Mouse (Mus musculus) neural tube, embryonic 11.5 days (tissue): Measurements from ENCODE around the gene Plek2. TPM values are rescaled to one million over a fixed set of nuclear protein-coding genes. Genes with fewer than 3 reads are reported as not detected.

Experiments
- ATAC-seq: fragments of 200-750 bp; cut with Nextera tagmentation; 2 replicates; pipeline ENCODE4 v1.8.0; 2017; ENCODE audit warnings: moderate number of reproducible peaks, mild to moderate bottlenecking, moderate TSS enrichment, moderate library complexity; ENCODE audit not compliant: insufficient read depth, low FRiP score, low TSS enrichment
- DNase-seq: peaks from one replicate; pipeline ENCODE4 v3.0.0-alpha.2; 2015; ENCODE audit warnings: low spot score
- H3K27ac ChIP-seq: fragments of 300-500 bp; sonication (generic); 2 replicates; pipeline ENCODE4 v1.5.1; 2014; ENCODE audit warnings: low read depth, mild to moderate bottlenecking, low read length
- H3K27me3 ChIP-seq: fragments of 300-500 bp; sonication (generic); 2 replicates; pipeline ENCODE4 v1.6.1; 2014; ENCODE audit warnings: mild to moderate bottlenecking, low read length, mixed read lengths; ENCODE audit not compliant: control insufficient read depth, insufficient read depth
- H3K36me3 ChIP-seq: fragments of 300-500 bp; sonication (generic); 2 replicates; pipeline ENCODE4 v1.6.1; 2014; ENCODE audit warnings: mild to moderate bottlenecking, low read length, moderate library complexity, mixed read lengths; ENCODE audit not compliant: control insufficient read depth, insufficient read depth
- H3K4me1 ChIP-seq: fragments of 300-500 bp; sonication (generic); 2 replicates; pipeline ENCODE4 v1.6.1; 2014; ENCODE audit warnings: low read length, mixed read lengths; ENCODE audit not compliant: control insufficient read depth, insufficient read depth
- H3K4me2 ChIP-seq: fragments of 300-500 bp; sonication (generic); 2 replicates; pipeline ENCODE4 v1.6.1; 2014; ENCODE audit warnings: low read depth, mild to moderate bottlenecking, moderate library complexity
- H3K4me3 ChIP-seq: fragments of 300-500 bp; sonication (generic); 2 replicates; pipeline ENCODE4 v1.5.1; 2014; ENCODE audit warnings: low read depth, low read length
- H3K9ac ChIP-seq: fragments of 300-500 bp; sonication (generic); 2 replicates; pipeline ENCODE4 v1.6.1; 2014; ENCODE audit warnings: mild to moderate bottlenecking, low read length
- H3K9me3 ChIP-seq: fragments of 300-500 bp; sonication (generic); 2 replicates; pipeline ENCODE4 v1.6.1; 2016; ENCODE audit warnings: low read length; ENCODE audit not compliant: control insufficient read depth
- WGBS: fragments of 180-500 bp; shearing (Covaris S2); extraction: QIAGEN DNeasy Blood & Tissue Kit; methylation state at CpG from one replicate; pipeline ENCODE4 v1.1.7; 2014; 5-methylcytosine and 5-hydroxymethylcytosine counted together
- polyA plus RNA-seq: library from polyadenylated mRNA; unstranded; fragments of >200 nt; fragmentation: Nextera tagmentation; extraction: Ambion mirVana; gene quantifications from 2 replicates; pipeline ENCODE4 v1.2.1, GENCODE M21; 2014

The Plek2 gene
- polyA plus RNA-seq, 1 experiment from 2014 or later = 2.8 TPM

- no peak overlapping the region for H3K4me2 ChIP-seq
- WGBS = 19% methylated on average over 11 of the region's 11 CpGs
- no peaks in the 10 kb centered on the region for H3K4me1 ChIP-seq
- DNase-seq (peak; percentile 86), ATAC-seq (no peak; the same call in none of the 2 replicates)
- H3K27ac ChIP-seq = no peak overlapping the region
- H3K9me3 ChIP-seq = no peaks in the 10 kb centered on the region
- peaks cover 2% of the 10 kb centered on the region; the same call in 1 of the 2 replicates for H3K27me3 ChIP-seq
- no peaks in the 10 kb centered on the region for H3K36me3 ChIP-seq
- H3K4me3 ChIP-seq = no peak overlapping the region
- no peak overlapping the region for H3K9ac ChIP-seq
These were observed 11.7 kb upstream of the Plek2 start for GRCm38 (mm10) chr12:78918227-78919078.

- H3K4me1 ChIP-seq = no peaks in the 10 kb centered on the region
- DNase-seq = no peak
- no peak overlapping the region for H3K27ac ChIP-seq
- peaks cover 17% of the 10 kb centered on the region for H3K27me3 ChIP-seq
- H3K9ac ChIP-seq = no peak overlapping the region
- H3K9me3 ChIP-seq = no peaks in the 10 kb centered on the region
- H3K36me3 ChIP-seq = no peaks in the 10 kb centered on the region
- WGBS = 75% methylated on average over 3 of the region's 3 CpGs
- no peak for ATAC-seq
- no peak overlapping the region for H3K4me2 ChIP-seq
- H3K4me3 ChIP-seq = no peak overlapping the region
These were observed 9.5 kb upstream of the Plek2 start for GRCm38 (mm10) chr12:78916278-78916677.

- H3K9ac ChIP-seq = no peak overlapping the region
- H3K4me1 ChIP-seq = no peaks in the 10 kb centered on the region
- no peak overlapping the region for H3K27ac ChIP-seq
- H3K27me3 ChIP-seq = peaks cover 24% of the 10 kb centered on the region
- DNase-seq = no peak
- H3K4me2 ChIP-seq = no peak overlapping the region
- no peak overlapping the region for H3K4me3 ChIP-seq
- WGBS = 79% methylated on average over 3 of the region's 3 CpGs
- H3K36me3 ChIP-seq = no peaks in the 10 kb centered on the region
- no peak for ATAC-seq
- H3K9me3 ChIP-seq = no peaks in the 10 kb centered on the region
These were observed 8.8 kb upstream of the Plek2 start for GRCm38 (mm10) chr12:78915561-78915960.

- DNase-seq (no peak), ATAC-seq (no peak)
- WGBS = 93% methylated on average over 4 of the region's 4 CpGs
- no peak overlapping the region for H3K4me3 ChIP-seq
- H3K36me3 ChIP-seq = no peaks in the 10 kb centered on the region
- no peak overlapping the region for H3K27ac ChIP-seq
- no peak overlapping the region for H3K9ac ChIP-seq
- H3K27me3 ChIP-seq = peaks cover 30% of the 10 kb centered on the region
- H3K9me3 ChIP-seq = no peaks in the 10 kb centered on the region
- H3K4me2 ChIP-seq = no peak overlapping the region
- no peaks in the 10 kb centered on the region for H3K4me1 ChIP-seq
These were observed 7.7 kb upstream of the Plek2 start for GRCm38 (mm10) chr12:78914458-78914857.

- peak overlapping the region; percentile 53 for H3K4me2 ChIP-seq
- DNase-seq (peak; percentile 60), ATAC-seq (no peak)
- H3K4me3 ChIP-seq = peak overlapping the region; percentile 27
- peaks cover 34% of the 10 kb centered on the region for H3K27me3 ChIP-seq
- H3K27ac ChIP-seq = no peak overlapping the region
- no peaks in the 10 kb centered on the region for H3K4me1 ChIP-seq
- under 1% methylated on average over 37 of the region's 37 CpGs for WGBS
- H3K9ac ChIP-seq = peak overlapping the region; percentile 12
- H3K9me3 ChIP-seq = no peaks in the 10 kb centered on the region
- H3K36me3 ChIP-seq = no peaks in the 10 kb centered on the region
These were observed 5.1 kb upstream of the Plek2 start for GRCm38 (mm10) chr12:78911707-78912417.

GRCm38 (mm10) chr12:78910684-78911461 lies 4.1 kb upstream of the Plek2 start:
- H3K4me2 ChIP-seq = peak overlapping the region; percentile 53; the same call in 1 of the 2 replicates
- H3K4me1 ChIP-seq = no peaks in the 10 kb centered on the region
- peaks cover 34% of the 10 kb centered on the region for H3K27me3 ChIP-seq
- ATAC-seq (no peak), DNase-seq (peak; percentile 37)
- peak overlapping the region; percentile 27; the same call in 1 of the 2 replicates for H3K4me3 ChIP-seq
- H3K36me3 ChIP-seq = no peaks in the 10 kb centered on the region
- peak overlapping the region; percentile 20; the same call in 1 of the 2 replicates for H3K9ac ChIP-seq
- no peaks in the 10 kb centered on the region for H3K9me3 ChIP-seq
- H3K27ac ChIP-seq = no peak overlapping the region
- WGBS = 15% methylated on average over 16 of the region's 16 CpGs

GRCm38 (mm10) chr12:78908081-78908605 lies 1.4 kb upstream of the Plek2 start:
- peaks cover 32% of the 10 kb centered on the region for H3K27me3 ChIP-seq
- no peak overlapping the region for H3K9ac ChIP-seq
- H3K4me2 ChIP-seq = no peak overlapping the region
- H3K4me3 ChIP-seq = no peak overlapping the region
- no peak overlapping the region for H3K27ac ChIP-seq
- H3K9me3 ChIP-seq = no peaks in the 10 kb centered on the region
- no peak for ATAC-seq
- H3K4me1 ChIP-seq = no peaks in the 10 kb centered on the region
- H3K36me3 ChIP-seq = no peaks in the 10 kb centered on the region
- DNase-seq = no peak
- 78% methylated on average over 6 of the region's 6 CpGs for WGBS

- DNase-seq (no peak), ATAC-seq (no peak)
- Histone ChIP-seq H3K4me1 (no peaks in the 10 kb centered on the region), H3K27ac (no peak overlapping the region), H3K9ac (no peak overlapping the region), H3K9me3 (no peaks in the 10 kb centered on the region), H3K4me2 (no peak overlapping the region), H3K27me3 (peaks cover 5% of the 10 kb centered on the region; the same call in 1 of the 2 replicates), H3K36me3 (no peaks in the 10 kb centered on the region), H3K4me3 (no peak overlapping the region)
- WGBS = 87% methylated on average over 7 of the region's 7 CpGs
These were observed 2.3 kb downstream of the Plek2 start for GRCm38 (mm10) chr12:78904499-78904898.
